Mouse (Mus musculus) gastrocnemius, postnatal 14 days (tissue): ENCODE results near the gene Dhh. TPM values are rescaled to one million over a fixed set of nuclear protein-coding genes. Genes with fewer than 3 reads are reported as not detected.

Source experiments
- DNase-seq: peaks from one replicate; pipeline ENCODE4 v3.0.0; 2021; ENCODE audit warnings: mixed read lengths
- intact Hi-C: fragments of 180-260 bp; cut with DNase I; formaldehyde crosslinking; loops from one replicate; pipeline ENCODE4 v1.15.1; 2025; ENCODE audit warnings: low total_unique reads
- total RNA-seq, 2 experiments: library from RNA; stranded (reverse); gene quantifications; 2 replicates each; pipeline ENCODE4 v1.2.3; 2021

Dhh gene
- total RNA-seq, 2 experiments from 2014 or later: 0.97 to 4.1 TPM

GRCm38 (mm10) chr15:98917538-98918498 is 19.5 kb upstream of the Dhh start, which contains the start of gene Lmbr1l:
Gene Lmbr1l (minus strand): TSS chr15:98918231.
- DNase-seq: peak; percentile 99
- intact Hi-C loops: no loop called here

GRCm38 (mm10) chr15:98917091-98917490 is 18.8 kb upstream of the Dhh start:
- no peak for DNase-seq
- intact Hi-C loops: no loop called here

DNA sequence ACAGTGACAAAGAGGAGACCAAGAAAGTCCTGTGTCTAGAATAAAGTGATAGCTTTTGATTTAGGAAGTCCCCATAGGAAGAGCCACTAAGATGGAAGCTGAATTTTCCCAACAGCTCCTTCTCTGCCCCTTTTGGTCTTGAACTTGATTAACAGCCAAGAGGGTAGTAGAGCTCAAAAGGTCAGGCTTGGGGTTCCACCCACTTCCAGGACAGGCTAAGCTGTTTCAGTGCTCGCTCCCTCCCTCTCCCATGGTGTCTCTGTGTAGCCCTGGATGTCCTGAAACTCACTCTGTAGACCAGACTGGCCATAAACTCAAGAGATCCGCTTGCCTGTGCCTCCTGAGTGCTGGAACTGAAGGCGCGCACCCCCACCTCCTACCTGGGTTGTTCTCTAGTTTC is 17.7 kb upstream of the Dhh start:
- intact Hi-C loops: no loop called here

GRCm38 (mm10) chr15:98914903-98915302 is 16.6 kb upstream of the Dhh start:
- no peak for DNase-seq
- intact Hi-C loops: no loop called here

More for the DNA sequence above, 17.7 kb upstream of the Dhh start:
- no peak for DNase-seq

- intact Hi-C loops: no loop called here
- DNase-seq: no peak
Measured at GRCm38 (mm10) chr15:98904692-98905091, 6.4 kb upstream of the Dhh start.

GRCm38 (mm10) chr15:98902600-98902999 is 4.3 kb upstream of the Dhh start:
- intact Hi-C loops: no loop called here
- DNase-seq: no peak

GRCm38 (mm10) chr15:98901530-98901929 is 3.2 kb upstream of the Dhh start:
- intact Hi-C loops: no loop called here
- DNase-seq: no peak

- intact Hi-C loops: no loop called here
- no peak for DNase-seq
Measured at GRCm38 (mm10) chr15:98897495-98897894, 845 bp downstream of the Dhh start.

GRCm38 (mm10) chr15:98895635-98896589 is 2.4 kb downstream of the Dhh start:
- DNase-seq: peak; percentile 27
- intact Hi-C loops: no loop called here

GRCm38 (mm10) chr15:98894746-98895634 is 3.4 kb downstream of the Dhh start:
- DNase-seq: no peak
- intact Hi-C loops: loop anchor here (5.0 kb wide), 2 partner anchors 32 to 102 kb away; no protein-coding TSS in a partner anchor

- peak; percentile 28 for DNase-seq
- intact Hi-C loops: loop anchor here (5.0 kb wide), 2 partner anchors 33 to 103 kb away; no protein-coding TSS in a partner anchor
Measured at GRCm38 (mm10) chr15:98893940-98894745, 4.2 kb downstream of the Dhh start, which contains the start of gene Rhebl1. Gene Rhebl1 (minus strand): TSS chr15:98894540.

- intact Hi-C loops: loop anchor here (5.0 kb wide), 2 partner anchors 34 to 104 kb away; no protein-coding TSS in a partner anchor
- DNase-seq: no peak
Measured at GRCm38 (mm10) chr15:98893036-98893435, 5.3 kb downstream of the Dhh start.

DNA sequence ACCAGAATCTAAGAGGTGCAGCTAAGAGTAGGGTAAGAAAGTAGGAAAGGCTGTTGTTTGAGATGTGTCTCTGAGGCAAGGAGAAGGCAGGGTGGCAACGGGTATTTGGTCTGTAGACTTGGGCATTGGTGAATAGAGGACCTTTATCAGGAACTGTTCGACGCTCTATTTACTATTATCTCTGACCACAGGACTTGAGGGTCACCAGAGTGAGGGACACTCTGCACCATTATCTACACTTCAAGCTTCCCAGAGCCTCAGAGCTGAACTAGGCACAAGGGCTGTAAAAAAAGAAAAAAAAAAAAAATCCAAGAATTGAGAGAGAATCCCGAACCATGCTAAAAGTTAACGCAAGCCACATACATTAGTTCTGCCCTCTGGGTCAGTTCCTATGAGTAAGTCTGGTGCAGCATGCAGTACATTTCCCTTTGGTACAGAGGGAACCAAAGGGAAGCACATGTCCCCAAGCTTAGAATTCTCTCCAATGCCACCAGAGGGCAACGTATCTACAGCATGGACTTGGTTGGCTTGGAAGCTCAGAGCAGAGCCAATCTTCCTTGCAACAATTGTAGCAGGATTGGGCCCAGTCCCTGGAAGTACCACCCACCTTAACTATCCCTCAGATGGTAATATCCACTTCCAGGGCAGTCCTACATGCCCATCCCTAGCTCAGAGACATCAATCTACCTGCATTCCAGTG is 6.3 kb downstream of the Dhh start:
- intact Hi-C loops: loop anchor here (5.0 kb wide), 2 partner anchors 35 to 105 kb away; no protein-coding TSS in a partner anchor
- peak; percentile 49 for DNase-seq

- no peak for DNase-seq
- intact Hi-C loops: loop anchor here (5.0 kb wide), 2 partner anchors 36 to 106 kb away; no protein-coding TSS in a partner anchor
Measured at GRCm38 (mm10) chr15:98891198-98891742, 7.1 kb downstream of the Dhh start.

DNA sequence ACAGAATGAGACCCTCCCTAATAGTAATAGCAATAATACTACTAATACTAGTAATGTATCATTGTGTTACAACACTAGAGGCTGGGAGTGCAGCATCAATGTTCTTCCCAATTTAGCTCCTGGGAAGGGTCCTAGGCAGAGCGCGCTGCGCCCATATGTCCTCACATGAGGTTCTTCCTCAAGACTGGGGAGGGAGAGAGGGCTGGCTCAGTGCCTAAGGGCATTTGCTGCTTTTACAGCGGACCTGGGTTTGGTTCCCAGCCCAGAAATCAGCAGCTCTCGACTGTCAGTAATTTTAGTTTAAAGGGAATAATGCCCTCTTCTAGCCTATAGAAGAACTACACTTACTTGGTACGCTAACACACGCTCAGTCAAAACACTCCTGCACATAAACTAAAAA is 10.8 kb downstream of the Dhh start:
- no peak for DNase-seq
- intact Hi-C loops: no loop called here

DNA sequence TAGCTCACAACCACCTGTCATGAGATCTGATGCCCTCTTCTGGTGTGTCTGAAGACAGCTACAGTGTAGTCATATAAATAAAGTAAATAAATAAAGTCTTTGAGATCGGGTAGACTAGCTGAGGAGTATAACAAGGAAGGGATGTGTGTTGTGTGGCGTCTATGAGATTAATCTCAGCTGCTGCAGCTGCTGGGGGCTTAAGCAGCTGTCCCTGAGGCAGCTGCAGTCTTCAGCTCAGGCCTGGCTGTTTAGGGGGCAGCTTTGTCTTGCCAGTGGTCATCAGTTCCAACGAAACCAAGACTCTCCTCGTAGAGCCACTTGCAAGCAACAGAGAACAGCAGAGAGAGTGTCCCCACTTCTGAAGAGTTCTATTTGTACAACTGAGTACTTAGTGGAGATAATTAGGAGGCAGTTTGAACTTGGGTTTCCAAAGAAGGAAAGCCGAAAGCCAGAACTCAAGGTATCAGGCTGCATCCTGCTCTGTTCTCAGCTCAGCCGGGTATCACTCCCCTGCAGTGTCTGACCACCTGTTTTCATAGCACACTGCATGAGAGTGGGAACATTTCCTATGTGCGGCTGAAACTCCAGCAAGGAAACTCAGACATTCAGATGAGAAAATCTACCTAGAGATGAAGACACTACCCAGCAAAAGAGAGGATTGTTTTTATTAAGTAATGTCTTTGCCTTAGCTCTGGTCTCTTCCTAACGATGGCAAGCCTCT is 11.5 kb downstream of the Dhh start:
- intact Hi-C loops: no loop called here
- DNase-seq: no peak
